Comparison of ENCODE assay signal across 17 mouse cellular contexts in genomic region chr10:45610727-45611126, GRCm38 (mm10). TPM values are rescaled to one million over a fixed set of nuclear protein-coding genes. Genes with fewer than 3 reads are reported as not detected.
DNase-seq lines count a peak whose midpoint lies in the region; TF ChIP-seq lines count a peak whose summit lies in the region.
"Had no signal": no experiment of that assay in that cellular context is flagged by ENCODE, and none has a peak within 500 bp of the region (broad histone marks: within the 10 kb centered on the region; RNA-seq: fewer than 3 reads in every experiment).

No protein-coding gene starts in this region.

- no peak for TF ChIP-seq RAD21 in MEL (IDR thresholded peaks at IDR 0.05; ENCODE audit: low read depth, low read length)

- no peak overlapping the region for H3K4me3 ChIP-seq in MEL (ENCODE audit: control insufficient read depth in 1 of 2, insufficient read depth in 1 of 2, low read depth in 2 of 2, low read length in 2 of 2)

- peaks cover 2 to 3% of the 10 kb centered on the region in 2 experiments; a peak in 2 of 4 replicates for H3K4me1 ChIP-seq in MEL (ENCODE audit: control insufficient read depth in 1 of 2, insufficient read depth in 2 of 2, low read length in 2 of 2)

- no peaks in the 10 kb centered on the region for H3K9me3 ChIP-seq in MEL (replicated peaks; ENCODE audit: insufficient read depth, low read length)
- H3K9me3 ChIP-seq: G1E had no signal

- TF ChIP-seq POLR2A in MEL (IDR thresholded peaks at IDR 0.05; ENCODE audit: control insufficient read depth in 1 of 2, insufficient read depth in 1 of 2, low read depth in 1 of 2, low read length in 2 of 2, poor library complexity in 1 of 2) = no peak

- peak; percentile 18 to 54; a peak in 2 of 4 replicates for TF ChIP-seq EP300 in MEL (IDR thresholded peaks at IDR 0.05; ENCODE audit: low read depth in 1 of 2, low read length in 2 of 2)

- H3K27ac ChIP-seq in MEL (ENCODE audit: control insufficient read depth, low read depth, low read length) = no peak overlapping the region

- peaks cover 3 to 9% of the 10 kb centered on the region in 2 experiments for H3K36me3 ChIP-seq in MEL (ENCODE audit: control insufficient read depth in 1 of 2, insufficient read depth in 2 of 2, low read length in 2 of 2)

- no peaks in the 10 kb centered on the region for H3K27me3 ChIP-seq in MEL (ENCODE audit: control insufficient read depth in 1 of 2, insufficient read depth in 2 of 2, low read length in 2 of 2)
- H3K27me3 ChIP-seq: CH12.LX, Patski had no signal

- H3K79me2 ChIP-seq in MEL (ENCODE audit: control insufficient read depth, insufficient read depth, low read length, poor library complexity) = no peaks in the 10 kb centered on the region

- no peak overlapping the region for H3K9ac ChIP-seq in MEL (ENCODE audit: control insufficient read depth, low read depth, low read length, poor library complexity, severe bottlenecking)

- TF ChIP-seq CTCF in MEL (IDR thresholded peaks at IDR 0.05 in 2 of 3, conservative IDR thresholded peaks at IDR 0.05 in 1 of 3; ENCODE audit: control insufficient read depth in 1 of 3, insufficient read depth in 1 of 3, low read depth in 2 of 3, low read length in 3 of 3, poor library complexity in 1 of 3, severe bottlenecking in 1 of 3) = no peak

- peak; percentile 14 for DNase-seq in MEL (ENCODE audit: low read depth, low spot score)
- DNase-seq in kidney, postnatal 10 days = no peak
- DNase-seq: adrenal gland, adult 2 months; adrenal gland, adult 8-10 months; adrenal gland, postnatal 10 days; adrenal gland, postnatal 14 days; adrenal gland, postnatal 25 days; adrenal gland, postnatal 36 days; B cell, adult 2 months; cerebellum, adult 11 months; cerebellum, adult 11-12 months; cerebellum, adult 18-20 months; cerebellum, adult 2 months; cerebellum, adult 8-10 months had no signal

TF ChIP-seq in MEL, 35 proteins besides CTCF, POLR2A, EP300 and RAD21:
- TF ChIP-seq GATA1 (IDR thresholded peaks at IDR 0.05; ENCODE audit: low read depth, low read length) (peak; percentile 74), MYC (IDR thresholded peaks at IDR 0.05; ENCODE audit: low read depth, low read length) (no peak)

RNA-seq across cellular contexts. Expression of gene Hace1, which starts 33.1 kb away (rescaled TPM):
- total RNA-seq in MEL (2012; rRNA removed) = 7.6 and 10.8 TPM in 2 replicates
- polyA plus RNA-seq in MEL (2012; ENCODE audit: insufficient read depth in 1 of 2, insufficient read length in 2 of 2, low read depth in 1 of 2, low replicate concordance in 2 of 2, missing spikeins in 1 of 2) = 10 to 100 TPM in 1 of 2 experiments, not detected in 1; 10.1 TPM
